Mouse (Mus musculus) hindbrain, embryonic 14.5 days (tissue): ENCODE data around the gene Lhb. TPM values are rescaled to one million over a fixed set of nuclear protein-coding genes. Genes with fewer than 3 reads are reported as not detected.
"Not testable (repeated sequence)": the region's sequence is repeated elsewhere in the genome, so short reads cannot be mapped to it uniquely, and the experiment has no call there.

Experiments
- ATAC-seq: fragments of 200-750 bp; cut with Nextera tagmentation; 2 replicates; pipeline ENCODE4 v1.8.0; 2017; ENCODE audit warnings: moderate number of reproducible peaks, mild to moderate bottlenecking, moderate TSS enrichment, moderate library complexity; ENCODE audit not compliant: low FRiP score
- DNase-seq: peaks from one replicate; pipeline ENCODE4 v3.0.0-alpha.2; 2015; ENCODE audit warnings: low spot score
- H3K27ac ChIP-seq: fragments of 300-500 bp; sonication (generic); 2 replicates; pipeline ENCODE4 v1.5.1; 2014; ENCODE audit warnings: mild to moderate bottlenecking, moderate library complexity
- H3K27me3 ChIP-seq: fragments of 300-500 bp; sonication (generic); 2 replicates; pipeline ENCODE4 v1.6.1; 2014; ENCODE audit warnings: mild to moderate bottlenecking, low read length, mixed read lengths; ENCODE audit not compliant: control insufficient read depth, insufficient read depth
- H3K36me3 ChIP-seq: fragments of 300-500 bp; sonication (generic); replicated peaks from 2 replicates; pipeline ENCODE4 v1.6.1; 2014; ENCODE audit not compliant: control insufficient read depth, insufficient read depth
- H3K4me1 ChIP-seq: fragments of 300-500 bp; sonication (generic); replicated peaks from 2 replicates; pipeline ENCODE4 v1.6.1; 2014; ENCODE audit warnings: antibody characterized with exemption, low read length, mixed read lengths; ENCODE audit not compliant: control insufficient read depth, insufficient read depth
- H3K4me2 ChIP-seq: fragments of 300-500 bp; sonication (generic); replicated peaks from 2 replicates; pipeline ENCODE4 v1.6.1; 2014; ENCODE audit warnings: mild to moderate bottlenecking, moderate library complexity
- H3K4me3 ChIP-seq: fragments of 300-500 bp; sonication (generic); replicated peaks from 2 replicates; pipeline ENCODE4 v1.5.1; 2014; ENCODE audit warnings: mild to moderate bottlenecking, low read length
- H3K9ac ChIP-seq: fragments of 300-500 bp; sonication (generic); 2 replicates; pipeline ENCODE4 v1.6.1; 2014
- H3K9me3 ChIP-seq: fragments of 300-500 bp; sonication (generic); 2 replicates; pipeline ENCODE4 v1.6.1; 2016; ENCODE audit warnings: low read length; ENCODE audit not compliant: control insufficient read depth
- WGBS: fragments of 180-500 bp; shearing (Covaris S2); extraction: QIAGEN DNeasy Blood & Tissue Kit; methylation state at CpG from one replicate; pipeline ENCODE4 v1.1.7; 2014; 5-methylcytosine and 5-hydroxymethylcytosine counted together
- polyA plus RNA-seq: library from polyadenylated mRNA; unstranded; fragments of >200 nt; fragmentation: Nextera tagmentation; extraction: Ambion mirVana; gene quantifications from 2 replicates; pipeline ENCODE4 v1.2.1, GENCODE M21; 2014

Gene Lhb
- 1.2 and 2.0 TPM in 2 replicates for polyA plus RNA-seq

GRCm38 (mm10) chr7:45420615-45420919, at the start of gene Lhb:
Gene Lhb (plus strand): TSS chr7:45420820.
- Histone ChIP-seq H3K27ac (no peak within 1 kb of the TSS), H3K9me3 (no peaks in the 10 kb centered on the region), H3K4me3 (no peak within 1 kb of the TSS), H3K27me3 (peaks cover 61% of the 10 kb centered on the region), H3K4me2 (no peak within 1 kb of the TSS), H3K36me3 (peaks cover 55% of the 10 kb centered on the region), H3K9ac (no peak within 1 kb of the TSS), H3K4me1 (no peaks in the 10 kb centered on the region)
- 59% methylated on average over 6 of the region's 6 CpGs for WGBS
- ATAC-seq, result no peak
- no peak for DNase-seq

- peaks cover 18% of the 10 kb centered on the region; the same call in 1 of the 2 replicates for H3K4me1 ChIP-seq
- no peaks in the 10 kb centered on the region for H3K9me3 ChIP-seq
- peaks cover 59% of the 10 kb centered on the region for H3K36me3 ChIP-seq
- peaks cover 8% of the 10 kb centered on the region for H3K27me3 ChIP-seq
- no peak overlapping the region for H3K4me3 ChIP-seq
- no peak overlapping the region for H3K9ac ChIP-seq
- no peak overlapping the region for H3K27ac ChIP-seq
- ATAC-seq, result no peak
- 90% methylated on average over 5 of the region's 5 CpGs for WGBS
- H3K4me2 ChIP-seq, result no peak overlapping the region
- DNase-seq, result no peak
Measured at GRCm38 (mm10) chr7:45372371-45372770, 48.2 kb upstream of the Lhb start.

GRCm38 (mm10) chr7:45374620-45375019, 46.0 kb upstream of the Lhb start:
- H3K4me3 ChIP-seq, result no peak overlapping the region
- H3K27me3 ChIP-seq, result no peaks in the 10 kb centered on the region
- ATAC-seq (no peak), DNase-seq (no peak)
- no peak overlapping the region for H3K9ac ChIP-seq
- 92% methylated on average over 8 of the region's 8 CpGs for WGBS
- peaks cover 82% of the 10 kb centered on the region for H3K36me3 ChIP-seq
- no peak overlapping the region for H3K27ac ChIP-seq
- H3K4me2 ChIP-seq, result no peak overlapping the region
- H3K4me1 ChIP-seq, result peaks cover 8% of the 10 kb centered on the region; the same call in 1 of the 2 replicates
- no peaks in the 10 kb centered on the region for H3K9me3 ChIP-seq

GRCm38 (mm10) chr7:45376057-45376456, 44.6 kb upstream of the Lhb start:
- peaks cover 96% of the 10 kb centered on the region for H3K36me3 ChIP-seq
- H3K27me3 ChIP-seq, result no peaks in the 10 kb centered on the region
- H3K27ac ChIP-seq, result no peak overlapping the region
- 84% methylated on average over 1 of the region's 1 CpGs for WGBS
- H3K9ac ChIP-seq, result no peak overlapping the region
- no peak for DNase-seq
- H3K9me3 ChIP-seq, result no peaks in the 10 kb centered on the region
- no peak overlapping the region for H3K4me2 ChIP-seq
- ATAC-seq, result no peak
- H3K4me1 ChIP-seq, result 0 out of 2 replicates have a peak, but pooled peaks cover 4% of the 10 kb centered on the region
- H3K4me3 ChIP-seq, result no peak overlapping the region

- H3K4me3 ChIP-seq, result no peak overlapping the region
- ATAC-seq, result no peak
Measured at GRCm38 (mm10) chr7:45386077-45386476, 34.5 kb upstream of the Lhb start.

GRCm38 (mm10) chr7:45395129-45395541, 25.5 kb upstream of the Lhb start:
- Histone ChIP-seq H3K9ac (peak overlapping the region; percentile 79), H3K9me3 (no peaks in the 10 kb centered on the region), H3K36me3 (peaks cover 22% of the 10 kb centered on the region), H3K27me3 (no peaks in the 10 kb centered on the region), H3K4me3 (peak overlapping the region; percentile 82), H3K4me1 (peaks cover 18% of the 10 kb centered on the region), H3K4me2 (peak overlapping the region; percentile 97), H3K27ac (peak overlapping the region; percentile 97)
- ATAC-seq (peak; percentile 80), DNase-seq (peak; percentile 73)
- under 1% methylated on average over 19 of the region's 20 CpGs for WGBS

More at GRCm38 (mm10) chr7:45386077-45386476, 34.5 kb upstream of the Lhb start:
- H3K9ac ChIP-seq, result no peak overlapping the region
- no peak overlapping the region for H3K4me2 ChIP-seq
- no peaks in the 10 kb centered on the region for H3K9me3 ChIP-seq
- no peaks in the 10 kb centered on the region for H3K4me1 ChIP-seq
- H3K27me3 ChIP-seq, result no peaks in the 10 kb centered on the region
- WGBS, result 94% methylated on average over 3 of the region's 3 CpGs
- H3K27ac ChIP-seq, result no peak overlapping the region
- peaks cover 100% of the 10 kb centered on the region for H3K36me3 ChIP-seq
- DNase-seq, result no peak

- DNase-seq (peak; percentile 100), ATAC-seq (peak; percentile 96)
- WGBS, result under 1% methylated on average over 60 of the region's 60 CpGs
- peak within 1 kb of the TSS; percentile 97 for H3K4me2 ChIP-seq
- H3K9ac ChIP-seq, result peak within 1 kb of the TSS; percentile 79
- peaks cover 18% of the 10 kb centered on the region for H3K4me1 ChIP-seq
- H3K27me3 ChIP-seq, result no peaks in the 10 kb centered on the region
- H3K27ac ChIP-seq, result peak within 1 kb of the TSS; percentile 97
- H3K9me3 ChIP-seq, result no peaks in the 10 kb centered on the region
- peaks cover 16% of the 10 kb centered on the region for H3K36me3 ChIP-seq
- peak within 1 kb of the TSS; percentile 82 for H3K4me3 ChIP-seq
Measured at GRCm38 (mm10) chr7:45395578-45396336, 24.9 kb upstream of the Lhb start, which contains the start of gene Snrnp70. Gene Snrnp70 (minus strand): TSS chr7:45395742.

- H3K4me1 ChIP-seq, result peaks cover 18% of the 10 kb centered on the region
Measured at GRCm38 (mm10) chr7:45396337-45396775, 24.3 kb upstream of the Lhb start.

GRCm38 (mm10) chr7:45396787-45397186, 23.8 kb upstream of the Lhb start:
- H3K4me3 ChIP-seq, result no peak overlapping the region
- H3K4me2 ChIP-seq, result no peak overlapping the region
- DNase-seq, result no peak
- peaks cover 18% of the 10 kb centered on the region for H3K4me1 ChIP-seq
- peaks cover 5% of the 10 kb centered on the region for H3K36me3 ChIP-seq
- H3K27ac ChIP-seq, result no peak overlapping the region
- 78% methylated on average over 2 of the region's 2 CpGs for WGBS
- H3K9me3 ChIP-seq, result no peaks in the 10 kb centered on the region
- no peaks in the 10 kb centered on the region for H3K27me3 ChIP-seq
- no peak for ATAC-seq
- no peak overlapping the region for H3K9ac ChIP-seq

More at GRCm38 (mm10) chr7:45396337-45396775, 24.3 kb upstream of the Lhb start:
- not testable (repeated sequence) for DNase-seq, H3K27me3 ChIP-seq, H3K9me3 ChIP-seq, H3K36me3 ChIP-seq
- Histone ChIP-seq H3K4me3 (peak overlapping the region; percentile 82), H3K9ac (peak overlapping the region; percentile 34; the same call in 1 of the 2 replicates), H3K27ac (peak overlapping the region; percentile 97), H3K4me2 (peak overlapping the region; percentile 97)
- 0 out of 2 replicates have a peak, but pooled peaks have one; percentile 4 for ATAC-seq
- WGBS, result 4% methylated on average over 3 of the region's 3 CpGs
